Mouse (Mus musculus) lung, adult 2 months (tissue): ENCODE data around the gene Opn4. TPM values are rescaled to one million over a fixed set of nuclear protein-coding genes. Genes with fewer than 3 reads are reported as not detected.

Experiments
- DNase-seq: peaks from one replicate; pipeline ENCODE4 v3.0.0; 2022
- H3K4me1 ChIP-seq: fragments of 200-500 bp; 2 replicates; pipeline ENCODE4 v1.6.1; 2011; ENCODE audit warnings: low read length; ENCODE audit not compliant: control insufficient read depth, insufficient read depth
- H3K4me3 ChIP-seq: fragments of 200-500 bp; replicated peaks from 2 replicates; pipeline ENCODE3; 2011; ENCODE audit warnings: low read depth, mild to moderate bottlenecking, control low read depth, low read length; ENCODE audit errors: extremely low read depth
- CTCF ChIP-seq: fragments of 200-500 bp; IDR thresholded peaks from 2 replicates; pipeline ENCODE4 v1.5.1; 2011; ENCODE audit warnings: mild to moderate bottlenecking, low read length, control low read depth; ENCODE audit not compliant: insufficient read depth
- POLR2A ChIP-seq: fragments of 200-500 bp; IDR thresholded peaks from 2 replicates; pipeline ENCODE4 v1.6.1; 2011; ENCODE audit warnings: low read depth, mild to moderate bottlenecking, control low read depth, low read length, borderline replicate concordance; ENCODE audit errors: extremely low read depth
- WGBS: fragments of 180-500 bp; shearing (Covaris S2); methylation state at CpG from one replicate; pipeline ENCODE4 v1.1.7; 2018; 5-methylcytosine and 5-hydroxymethylcytosine counted together
- polyA plus RNA-seq: library from polyadenylated mRNA; depleted of rRNA; stranded (reverse); fragments of >200 nt; gene quantifications from 2 replicates; pipeline ENCODE4 v1.2.3, GENCODE M21; 2012

Gene Opn4
- polyA plus RNA-seq, 1 experiment = not detected

DNA sequence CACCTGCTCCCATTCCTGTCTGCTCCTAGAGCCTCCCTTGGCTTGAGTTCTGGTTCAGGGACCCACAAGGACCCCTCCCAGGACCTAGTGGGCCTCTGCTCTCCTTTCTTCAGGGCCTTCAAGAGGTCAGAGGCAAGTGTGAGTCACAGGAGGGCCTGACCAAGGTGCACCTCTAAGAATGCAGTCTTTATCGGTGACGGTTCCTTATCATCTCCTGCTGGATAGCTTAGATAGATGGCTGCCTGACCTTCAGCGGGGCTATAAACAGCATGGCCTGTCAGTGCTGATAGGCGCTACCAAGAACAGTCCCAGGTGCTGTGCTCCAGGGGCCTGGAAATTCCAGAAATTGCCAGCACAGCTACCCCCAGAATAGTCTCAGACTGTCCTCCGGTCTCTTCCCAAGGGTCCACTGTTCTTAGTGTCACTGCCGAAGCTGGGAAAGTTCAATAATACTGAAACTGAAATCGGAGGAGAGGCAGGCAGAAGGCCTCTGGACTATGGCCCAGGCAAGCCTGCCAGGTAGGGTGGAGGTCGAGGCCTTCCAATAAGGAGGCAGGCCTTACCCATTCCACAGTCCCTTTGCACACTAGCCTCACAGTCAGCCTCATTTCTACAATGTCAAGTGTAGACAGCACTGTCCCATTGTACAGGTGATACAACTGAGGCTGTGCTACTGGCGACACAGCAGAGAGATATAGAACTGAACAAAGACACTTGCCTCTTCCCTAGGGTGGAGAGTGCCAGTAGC is 14.4 kb downstream of the Opn4 start:
- no peak overlapping the region for H3K4me3 ChIP-seq
- DNase-seq = no peak
- TF ChIP-seq CTCF (no peak), POLR2A (no peak)
- H3K4me1 ChIP-seq = no peaks in the 10 kb centered on the region
- WGBS = 62% methylated on average over 9 of the region's 9 CpGs

DNA sequence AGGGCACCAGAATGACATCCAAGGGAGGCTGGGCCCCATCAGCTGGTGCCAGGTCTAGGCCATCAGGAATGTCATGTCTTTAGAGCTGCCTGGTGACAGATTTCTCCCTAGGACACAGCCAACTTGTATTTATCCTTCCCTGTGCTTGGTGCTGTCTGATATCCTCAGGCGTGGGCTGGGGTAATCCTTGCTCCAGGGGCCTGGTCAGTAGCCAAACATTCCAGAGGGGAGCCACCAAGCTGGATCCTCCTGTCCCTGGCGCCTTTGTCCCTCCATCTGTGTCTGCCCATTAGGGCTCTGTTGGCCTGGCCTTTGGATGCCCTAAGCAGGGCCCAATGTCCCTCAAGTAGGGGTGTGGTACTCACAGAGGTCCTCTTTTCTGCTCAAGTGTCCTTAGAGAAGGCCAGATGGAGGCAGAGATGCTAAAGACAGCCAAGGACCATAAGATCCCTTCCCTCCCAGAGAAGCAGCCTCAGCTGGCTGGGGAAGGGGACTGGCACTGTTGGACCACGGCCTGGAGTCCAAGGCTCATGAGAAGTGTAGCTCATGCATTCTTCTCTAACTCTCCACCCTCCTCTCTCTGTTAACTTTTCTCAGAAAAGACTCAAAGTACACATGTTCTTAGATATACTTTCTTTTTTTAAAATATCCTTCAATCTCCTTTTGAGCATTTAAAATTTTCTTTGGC is 17.1 kb downstream of the Opn4 start:
- TF ChIP-seq POLR2A = no peak
- TF ChIP-seq CTCF = no peak
- Histone ChIP-seq H3K4me1 (no peaks in the 10 kb centered on the region), H3K4me3 (no peak overlapping the region)
- whole genome bisulfite sequencing = 62% methylated on average over 3 of the region's 3 CpGs
- DNase-seq = no peak

DNA sequence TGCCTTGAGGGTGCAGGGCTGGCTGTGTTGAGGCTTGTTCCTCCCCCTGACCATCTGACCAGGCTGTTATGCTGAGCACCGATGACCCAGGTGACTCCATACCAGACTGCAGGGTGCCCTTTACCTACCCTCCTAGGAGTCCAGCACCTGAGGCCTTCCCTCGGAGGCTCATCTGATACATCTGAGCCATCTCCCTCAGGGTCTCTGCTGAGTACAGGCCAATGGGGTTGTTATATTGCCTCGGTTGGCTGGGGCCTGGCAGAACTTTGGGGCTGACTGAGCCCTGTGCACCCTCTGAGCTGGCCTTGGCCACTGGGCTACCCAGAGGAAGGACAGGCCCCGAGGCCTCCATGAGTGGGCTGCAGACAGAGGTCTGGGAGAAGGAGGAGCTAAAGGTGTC is 23.1 kb downstream of the Opn4 start:
- TF ChIP-seq POLR2A = no peak
- no peak for TF ChIP-seq CTCF
- H3K4me3 ChIP-seq = no peak overlapping the region
- H3K4me1 ChIP-seq = no peaks in the 10 kb centered on the region
- 78% methylated on average over 4 of the region's 4 CpGs for WGBS
- no peak for DNase-seq

DNA sequence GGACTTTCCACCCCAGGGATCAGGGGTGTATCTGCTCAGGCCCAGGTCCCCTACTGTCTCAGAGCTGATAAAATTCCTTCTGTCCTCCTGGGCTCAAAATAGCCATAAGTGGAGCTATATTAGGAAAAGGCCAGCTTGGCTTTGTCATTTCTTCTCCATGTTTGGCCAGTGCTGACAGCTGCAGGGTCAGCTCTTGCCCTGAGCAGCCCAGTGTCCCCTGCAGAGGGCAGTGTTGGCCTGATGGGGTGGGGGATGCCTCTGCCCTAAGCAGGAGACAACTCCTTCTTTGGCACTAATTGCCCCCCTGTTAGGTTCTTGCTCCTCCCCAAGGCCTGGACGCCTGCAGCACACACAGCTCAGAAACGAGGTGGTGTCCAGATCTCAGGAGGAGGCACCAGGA is 25.9 kb downstream of the Opn4 start:
- DNase-seq = no peak
- no peak for TF ChIP-seq POLR2A
- TF ChIP-seq CTCF = peak; percentile 27; the same call in 1 of the 2 replicates
- WGBS = 61% methylated on average over 2 of the region's 2 CpGs
- Histone ChIP-seq H3K4me1 (no peaks in the 10 kb centered on the region), H3K4me3 (no peak overlapping the region)

DNA sequence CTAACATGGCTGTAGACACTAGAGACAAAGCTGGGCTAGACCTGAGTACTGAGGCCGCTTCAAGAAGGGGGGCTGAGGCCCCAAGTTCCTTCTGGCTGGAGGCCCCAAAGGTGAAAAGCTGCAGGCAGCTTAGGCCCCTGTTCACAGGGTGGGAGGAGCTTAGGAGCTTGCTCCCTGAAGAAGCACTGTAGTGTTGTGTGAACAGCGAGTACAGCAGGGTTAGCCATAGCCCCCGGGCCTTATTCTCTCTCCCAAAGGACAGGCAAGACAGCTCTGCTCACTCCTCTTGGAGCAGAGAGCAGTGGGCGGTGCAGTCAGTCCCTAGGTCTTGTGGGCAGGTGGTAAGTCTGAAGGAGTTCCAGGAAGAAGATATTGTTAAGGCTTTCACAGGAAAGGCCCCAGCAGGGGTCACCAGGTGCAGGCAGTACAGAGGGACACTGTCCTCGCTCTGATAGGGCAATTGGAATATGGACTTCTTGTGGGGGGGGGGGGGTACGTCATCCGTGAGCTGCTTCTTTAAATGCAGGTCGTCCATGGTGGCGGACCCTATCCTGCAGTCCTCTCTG is 26.5 kb downstream of the Opn4 start:
- 69% methylated on average over 9 of the region's 9 CpGs for WGBS
- no peak overlapping the region for H3K4me3 ChIP-seq

DNA sequence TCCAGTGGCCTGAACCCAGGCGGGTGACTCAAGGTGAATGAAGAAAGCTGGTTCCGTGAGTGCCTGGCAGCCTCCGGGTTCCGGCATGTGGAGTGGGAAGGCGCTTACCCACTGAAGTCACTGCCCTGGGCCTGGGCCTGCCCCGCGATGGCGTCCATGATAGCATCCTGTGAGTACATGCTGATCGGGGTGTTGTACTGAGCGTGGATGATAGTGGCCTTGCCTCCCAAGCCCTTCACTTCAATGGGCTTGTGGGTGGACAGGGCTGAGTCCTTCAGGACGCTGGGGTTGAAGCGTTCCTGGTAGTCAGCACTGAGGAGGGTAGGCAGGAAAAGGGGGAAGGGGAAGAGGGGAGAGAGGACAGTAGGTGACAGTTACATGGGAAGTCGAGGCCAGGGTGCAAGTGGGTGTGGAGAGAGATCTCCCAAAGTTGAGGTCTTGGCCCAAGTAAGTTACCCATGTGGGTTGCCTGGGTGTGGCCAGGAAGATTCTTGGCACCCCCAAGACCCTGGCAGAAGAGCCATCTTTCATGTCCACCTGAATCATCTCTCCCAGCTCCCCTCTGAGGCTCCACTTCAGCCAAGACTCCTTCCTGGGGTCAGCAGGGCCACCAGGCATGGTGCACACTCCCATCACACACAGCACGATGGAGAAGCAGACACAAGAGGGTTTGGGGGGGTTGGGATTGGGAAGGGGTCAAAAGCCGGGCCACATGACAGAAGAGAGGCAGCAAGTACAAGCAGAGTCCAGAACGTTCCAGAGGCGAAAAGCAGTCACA is 28.1 kb downstream of the Opn4 start:
- 79% methylated on average over 17 of the region's 17 CpGs for WGBS
- H3K4me1 ChIP-seq = no peaks in the 10 kb centered on the region
- TF ChIP-seq POLR2A (no peak), CTCF (no peak)
- DNase-seq = no peak
- no peak overlapping the region for H3K4me3 ChIP-seq

More for the DNA sequence above, 26.5 kb downstream of the Opn4 start:
- no peak for DNase-seq
- H3K4me1 ChIP-seq = no peaks in the 10 kb centered on the region
- no peak for TF ChIP-seq CTCF
- no peak for TF ChIP-seq POLR2A

DNA sequence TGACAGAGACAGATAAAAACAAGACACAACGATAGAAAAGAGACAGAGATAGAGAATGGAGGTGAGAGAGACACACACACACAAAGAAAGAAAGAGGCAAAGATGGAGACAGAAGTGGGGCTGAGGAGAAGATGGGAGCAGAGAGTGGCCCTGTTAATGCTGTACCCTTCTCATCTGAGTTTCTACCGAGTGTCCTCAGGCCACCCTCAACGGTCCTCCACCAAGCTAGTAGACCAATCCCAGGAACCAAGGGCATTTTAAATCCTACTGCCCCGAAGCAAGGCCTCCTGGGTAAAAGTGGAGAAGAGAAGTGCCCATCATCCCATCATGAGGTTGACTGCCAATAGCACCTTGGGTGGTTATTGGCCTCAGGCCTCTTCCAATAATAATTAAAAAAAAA is 29.0 kb downstream of the Opn4 start:
- no peak overlapping the region for H3K4me3 ChIP-seq
- DNase-seq = no peak
- H3K4me1 ChIP-seq = no peaks in the 10 kb centered on the region
- 72% methylated on average over 4 of the region's 4 CpGs for WGBS
- no peak for TF ChIP-seq CTCF
- no peak for TF ChIP-seq POLR2A

DNA sequence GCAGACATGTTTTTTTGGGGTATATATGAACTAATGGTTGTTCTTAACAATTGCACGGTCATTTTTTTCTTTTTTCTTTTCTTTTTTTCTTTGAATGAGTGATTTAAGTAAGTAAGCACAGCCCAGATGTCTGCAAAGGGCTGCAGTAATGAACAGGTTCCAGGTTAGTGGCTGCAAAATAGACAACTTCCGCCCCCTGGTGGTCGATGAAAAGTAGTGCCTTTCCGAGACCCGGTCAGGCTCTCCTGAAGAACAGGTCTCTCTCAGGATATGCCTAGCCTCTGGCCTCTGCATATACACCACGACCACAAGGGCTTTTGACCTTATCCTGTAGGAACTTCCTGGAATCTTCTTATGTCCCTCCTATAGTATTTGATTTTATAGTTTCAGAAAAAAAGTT is 29.6 kb downstream of the Opn4 start:
- WGBS = under 1% methylated on average over 6 of the region's 6 CpGs
- H3K4me3 ChIP-seq = no peak overlapping the region
- no peaks in the 10 kb centered on the region for H3K4me1 ChIP-seq
- no peak for TF ChIP-seq POLR2A
- TF ChIP-seq CTCF = peak; percentile 78
- DNase-seq = peak; percentile 72

DNA sequence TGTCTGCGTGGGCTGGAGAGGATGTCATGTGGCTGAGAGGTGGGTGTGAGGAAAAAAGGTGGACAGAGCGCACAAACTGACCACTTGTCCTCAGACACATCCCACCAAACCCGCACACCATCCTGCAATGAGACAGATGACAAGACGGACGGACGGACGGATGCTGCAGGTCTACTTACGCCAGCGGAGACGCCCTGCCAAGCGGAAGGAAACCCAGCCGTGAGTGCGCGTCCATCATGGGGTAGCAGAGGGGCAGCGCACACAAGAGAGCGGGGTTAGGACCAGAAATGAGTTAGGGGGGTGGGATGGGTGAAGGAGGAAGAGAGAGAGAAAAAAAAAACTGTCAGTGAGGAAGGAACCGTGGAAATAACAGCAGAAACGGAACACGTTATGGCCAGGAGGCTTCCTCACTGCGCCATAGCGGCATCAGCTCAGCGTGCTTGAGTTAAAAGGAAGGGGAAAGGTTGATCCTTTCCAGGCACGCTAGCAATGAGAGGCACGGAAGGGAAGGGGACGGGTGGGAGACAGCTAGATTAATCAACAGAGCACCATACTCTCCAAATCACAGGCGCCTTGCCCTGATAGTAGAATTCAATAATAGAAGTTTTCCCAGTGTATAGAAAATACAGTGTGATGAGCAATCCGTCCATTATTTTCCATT is 30.3 kb downstream of the Opn4 start:
- 30% methylated on average over 27 of the region's 27 CpGs for WGBS
- Histone ChIP-seq H3K4me3 (peak overlapping the region; percentile 25), H3K4me1 (no peaks in the 10 kb centered on the region)
- no peak for TF ChIP-seq CTCF
- no peak for DNase-seq
